Mouse (Mus musculus): ENCODE measurements around the gene Slc16a8.

DNA sequence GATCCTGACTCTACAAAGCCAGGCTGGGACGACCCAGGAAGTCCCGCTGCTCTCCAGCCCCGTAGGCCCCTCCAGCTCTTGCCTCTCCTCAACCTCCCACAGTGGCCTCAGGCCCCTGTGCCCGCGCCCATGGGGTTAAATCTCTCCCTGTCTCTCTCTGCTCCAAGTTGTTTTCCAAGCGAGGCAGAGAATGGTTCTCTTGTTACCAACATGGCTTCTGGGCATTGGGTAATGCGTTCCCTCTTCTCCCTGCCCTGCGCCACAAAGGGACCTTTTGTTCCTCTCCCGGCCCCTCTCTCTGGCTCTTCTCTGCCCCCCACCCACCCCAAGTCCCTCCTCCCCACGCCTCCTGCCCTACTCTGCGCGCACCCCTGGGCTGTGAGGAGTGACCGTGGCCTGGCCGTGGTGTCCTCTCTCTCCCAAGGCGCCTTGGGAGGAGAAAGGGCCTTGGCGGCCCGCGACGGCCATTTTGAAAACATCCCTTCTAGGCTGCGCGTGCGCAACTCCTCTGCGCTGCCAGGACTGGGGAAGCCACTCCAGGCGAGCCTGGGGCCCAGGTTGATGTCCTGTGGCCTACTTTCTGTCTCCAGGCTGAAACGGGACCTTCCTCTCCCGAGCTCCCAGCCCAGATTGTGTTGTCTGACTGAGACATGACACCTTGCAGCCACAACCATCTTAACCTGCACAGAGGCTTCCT, 41.7 kb downstream of the Slc16a8 start:
- TF ChIP-seq POLR2A (IDR thresholded peaks at IDR 0.05; ENCODE audit: extremely low read depth, insufficient read depth, low read length) (no peak), CTCF (IDR thresholded peaks at IDR 0.05; ENCODE audit: extremely low read depth, insufficient read depth, low read length) (no peak)

Data from cortical plate, adult 2 months (tissue).